In genomic region chr2:174075072-174075570, GRCm38 (mm10) we compare ENCODE assay signal across 8 mouse cellular contexts. TPM values are rescaled to one million over a fixed set of nuclear protein-coding genes. Genes with fewer than 3 reads are reported as not detected.
DNase-seq lines count a peak whose midpoint lies in the region; ATAC-seq and TF ChIP-seq lines count a peak whose summit lies in the region.

No protein-coding gene starts in this region.

- peak overlapping the region; percentile 79 for H3K9ac ChIP-seq in intestine, embryonic 14.5 days (ENCODE audit: low read length)
- peak overlapping the region; percentile 89 for H3K9ac ChIP-seq in liver, embryonic 13.5 days

- no peak for TF ChIP-seq POLR2A in embryonic fibroblast, embryonic 13.5 days (IDR thresholded peaks at IDR 0.05; ENCODE audit: low read depth, low read length)

- no peaks in the 10 kb centered on the region for H3K27me3 ChIP-seq in intestine, embryonic 14.5 days (replicated peaks; ENCODE audit: control insufficient read depth, insufficient read depth, low read length)
- no peaks in the 10 kb centered on the region for H3K27me3 ChIP-seq in liver, embryonic 13.5 days
- H3K27me3 ChIP-seq in splenic B cell, adult 2 months (ENCODE audit: control insufficient read depth, insufficient read depth, low read length, poor library complexity, severe bottlenecking) = no peaks in the 10 kb centered on the region

- no peak for ATAC-seq in intestine, embryonic 14.5 days (replicated peaks; ENCODE audit: low FRiP score, low TSS enrichment, low read depth)
- ATAC-seq in liver, embryonic 13.5 days (ENCODE audit: low read depth) = no peak

- H3K4me1 ChIP-seq in embryonic fibroblast, embryonic 13.5 days (ENCODE audit: control insufficient read depth, insufficient read depth, low read length) = peaks cover 3% of the 10 kb centered on the region; the same call in 1 of the 2 replicates
- peaks cover 23% of the 10 kb centered on the region for H3K4me1 ChIP-seq in intestine, embryonic 14.5 days (replicated peaks; ENCODE audit: control insufficient read depth, insufficient read depth, low read length)
- H3K4me1 ChIP-seq in liver, embryonic 13.5 days (replicated peaks) = peaks cover 30% of the 10 kb centered on the region

- peak overlapping the region; percentile 94 for H3K4me2 ChIP-seq in intestine, embryonic 14.5 days (ENCODE audit: low read length)
- H3K4me2 ChIP-seq in liver, embryonic 13.5 days = peak overlapping the region; percentile 96

- H3K36me3 ChIP-seq in intestine, embryonic 14.5 days (ENCODE audit: control insufficient read depth, insufficient read depth, low read length) = no peaks in the 10 kb centered on the region
- H3K36me3 ChIP-seq in liver, embryonic 13.5 days = no peaks in the 10 kb centered on the region
- H3K36me3 ChIP-seq in splenic B cell, adult 2 months (ENCODE audit: control insufficient read depth, insufficient read depth, low read length, poor library complexity, severe bottlenecking) = no peaks in the 10 kb centered on the region

- H3K4me3 ChIP-seq in embryonic fibroblast, embryonic 13.5 days (ENCODE audit: insufficient read depth, low read length) = no peak overlapping the region
- H3K4me3 ChIP-seq in intestine, embryonic 14.5 days (ENCODE audit: low read depth, low read length) = peak overlapping the region; percentile 21
- H3K4me3 ChIP-seq in liver, embryonic 13.5 days (replicated peaks) = peak overlapping the region; percentile 85

- H3K27ac ChIP-seq in embryonic fibroblast, embryonic 13.5 days (ENCODE audit: insufficient read depth, low read length) = peak overlapping the region; percentile 96
- peak overlapping the region; percentile 96 for H3K27ac ChIP-seq in intestine, embryonic 14.5 days (ENCODE audit: low read depth)
- H3K27ac ChIP-seq in liver, embryonic 13.5 days = peak overlapping the region; percentile 82

- H3K9me3 ChIP-seq in intestine, embryonic 14.5 days (ENCODE audit: control insufficient read depth, low read length) = no peaks in the 10 kb centered on the region
- no peaks in the 10 kb centered on the region for H3K9me3 ChIP-seq in liver, embryonic 13.5 days (replicated peaks)

- 5% methylated on average over 22 of the region's 22 CpGs for WGBS in intestine, embryonic 14.5 days
- 4% methylated on average over 22 of the region's 22 CpGs for WGBS in liver, embryonic 13.5 days (ENCODE audit: insufficient replicate concordance)

- no peak for TF ChIP-seq CTCF in embryonic fibroblast, embryonic 13.5 days (IDR thresholded peaks at IDR 0.05; ENCODE audit: borderline replicate concordance, insufficient read depth, low read length)

- peak; percentile 26 for DNase-seq in cerebellum, adult 11 months
- no peak for DNase-seq in cerebellum, adult 9-10 months
- peak; percentile 3 to 11 for DNase-seq in CD8-positive naive resting alpha-beta T cell, adult 2 months (ENCODE audit: low read depth in 2 of 2, low spot score in 2 of 2)
- DNase-seq in intestine, embryonic 14.5 days (ENCODE audit: low spot score) = peak; percentile 65
- no peak for DNase-seq in liver, embryonic 13.5 days
- peak; percentile 1 for DNase-seq in splenic B cell, adult 2 months (ENCODE audit: low read depth, low spot score)
- DNase-seq in retina, embryonic 14.5 days (ENCODE audit: low spot score) = no peak

RNA-seq across cellular contexts. Expression of gene Stx16, which starts 1.0 kb away (rescaled TPM):
- 43.4 and 57.7 TPM in 2 replicates for polyA plus RNA-seq in embryonic fibroblast, embryonic 13.5 days (2011; ENCODE audit: insufficient read length, low read depth, missing spikeins)
- polyA plus RNA-seq in intestine, embryonic 14.5 days (2014; fragmentation: Nextera tagmentation; extraction: Ambion mirVana) = 9.2 and 10.0 TPM in 2 replicates
- 3.2 and 3.3 TPM in 2 replicates for polyA plus RNA-seq in liver, embryonic 13.5 days (2015; fragmentation: Nextera tagmentation; extraction: Ambion mirVana)

RNA-seq across cellular contexts. Expression of gene Npepl1, which starts 35.0 kb away (rescaled TPM):
- 44.4 and 51.4 TPM in 2 replicates for polyA plus RNA-seq in embryonic fibroblast, embryonic 13.5 days (2011; ENCODE audit: insufficient read length, low read depth, missing spikeins)
- 55.6 and 59.9 TPM in 2 replicates for polyA plus RNA-seq in intestine, embryonic 14.5 days (2014; fragmentation: Nextera tagmentation; extraction: Ambion mirVana)
- 29.8 and 31.1 TPM in 2 replicates for polyA plus RNA-seq in liver, embryonic 13.5 days (2015; fragmentation: Nextera tagmentation; extraction: Ambion mirVana)

Comparison
In these comparisons a context has a peak if more than half of its experiments do, and no peak if none do; other contexts are left out.
1. DNase-seq: peak in cerebellum, adult 11 months (single experiment), CD8-positive naive resting alpha-beta T cell, adult 2 months (2 of 2), intestine, embryonic 14.5 days (single experiment) and splenic B cell, adult 2 months (single experiment); none in cerebellum, adult 9-10 months (single experiment), liver, embryonic 13.5 days (single experiment) and retina, embryonic 14.5 days (single experiment).
2. Peak in every context shown above with its lines, with median percentiles within 50 percentile points of each other: H3K27ac ChIP-seq.